9 mouse cellular contexts compared by ENCODE assay signal in genomic region chr11:100897294-100898231, GRCm38 (mm10). TPM values are rescaled to one million over a fixed set of nuclear protein-coding genes. Genes with fewer than 3 reads are reported as not detected.
DNase-seq lines count a peak whose midpoint lies in the region; ATAC-seq lines count a peak whose summit lies in the region.
"Had no signal": no experiment of that assay in that cellular context is flagged by ENCODE, and none has a peak within 500 bp of the region (broad histone marks: within the 10 kb centered on the region; RNA-seq: fewer than 3 reads in every experiment).

No protein-coding gene starts in this region.

- H3K36me3 ChIP-seq in hindbrain, embryonic 15.5 days: peaks cover 27% of the 10 kb centered on the region
- peaks cover 33% of the 10 kb centered on the region for H3K36me3 ChIP-seq in hindbrain, embryonic 12.5 days

- no peak overlapping the region for H3K4me3 ChIP-seq in hindbrain, embryonic 15.5 days
- H3K4me3 ChIP-seq in hindbrain, embryonic 12.5 days: no peak overlapping the region

- H3K4me2 ChIP-seq in hindbrain, embryonic 15.5 days: 0 out of 2 replicates have a peak overlapping the region, but pooled peaks have one; percentile 3
- H3K4me2 ChIP-seq in hindbrain, embryonic 12.5 days (replicated peaks): no peak overlapping the region

- no peak for ATAC-seq in hindbrain, embryonic 15.5 days (ENCODE audit: low FRiP score, low read depth)
- ATAC-seq in hindbrain, embryonic 12.5 days (ENCODE audit: low FRiP score): no peak

- intact Hi-C loops in gastrocnemius, postnatal 14 days (cut with DNase I; ENCODE audit: low total_unique reads): loop anchor here (2.0 to 10.0 kb wide), 2 partner anchors 59 to 157 kb away; no protein-coding TSS in a partner anchor
- intact Hi-C loops in heart, postnatal 14 days (cut with DNase I): loop anchor here (10.0 kb wide), 1 partner anchor 277 kb away; the partner anchor contains the start of genes Ccr10, Cntnap1 and Plekhh3

- H3K27ac ChIP-seq in hindbrain, embryonic 15.5 days (replicated peaks): 0 out of 2 replicates have a peak overlapping the region, but pooled peaks have one; percentile 6
- H3K27ac ChIP-seq in hindbrain, embryonic 12.5 days: no peak overlapping the region

- DNase-seq in brain, adult 2 months (ENCODE audit: low read depth, low spot score): peak; percentile 81
- DNase-seq in induced T-regulatory cell, adult 2 months (ENCODE audit: low read depth): peak; percentile 82
- peak; percentile 53 to 63 for DNase-seq in right cerebral cortex, adult 2 months (ENCODE audit: low spot score in 2 of 2)
- DNase-seq in gastrocnemius, postnatal 14 days: no peak
- no peak for DNase-seq in heart, postnatal 14 days
- no peak for DNase-seq in adrenal gland, adult 2 months

- 0 out of 2 replicates have a peak, but pooled peaks cover 7% of the 10 kb centered on the region for H3K4me1 ChIP-seq in hindbrain, embryonic 15.5 days (replicated peaks)
- H3K4me1 ChIP-seq in hindbrain, embryonic 12.5 days: peaks cover 12% of the 10 kb centered on the region

- 61% methylated on average over 7 of the region's 7 CpGs for WGBS in hindbrain, embryonic 15.5 days
- 71% methylated on average over 7 of the region's 7 CpGs for WGBS in hindbrain, embryonic 12.5 days

- no peak overlapping the region for H3K9ac ChIP-seq in hindbrain, embryonic 15.5 days
- no peak overlapping the region for H3K9ac ChIP-seq in hindbrain, embryonic 12.5 days

- 0 out of 2 replicates have a peak, but pooled peaks cover 5% of the 10 kb centered on the region for H3K9me3 ChIP-seq in hindbrain, embryonic 15.5 days
- no peaks in the 10 kb centered on the region for H3K9me3 ChIP-seq in hindbrain, embryonic 12.5 days (replicated peaks)
- H3K9me3 ChIP-seq: G1E had no signal

- H3K27me3 ChIP-seq in hindbrain, embryonic 15.5 days: no peaks in the 10 kb centered on the region
- no peaks in the 10 kb centered on the region for H3K27me3 ChIP-seq in hindbrain, embryonic 12.5 days

RNA-seq across cellular contexts. Expression of gene Stat5a, which starts 38.4 kb away (rescaled TPM):
- 2.1 TPM in 2 replicates for polyA plus RNA-seq in hindbrain, embryonic 15.5 days (2015; fragmentation: Nextera tagmentation; extraction: Ambion mirVana)
- 1.4 and 2.8 TPM in 2 replicates for polyA plus RNA-seq in hindbrain, embryonic 12.5 days (2016; fragmentation: Nextera tagmentation; extraction: Ambion mirVana)
- 10 to 100 TPM; 17.9 to 21.5 TPM for total RNA-seq in gastrocnemius, postnatal 14 days (2021)
- 10 to 100 TPM; 28.1 to 28.7 TPM for total RNA-seq in heart, postnatal 14 days (2021)
- total RNA-seq in adrenal gland, adult 2 months (2021): 10 to 100 TPM; 27.0 to 38.0 TPM
- polyA plus RNA-seq in adrenal gland, adult 2 months (2012; rRNA removed): 45.1 and 51.2 TPM in 2 replicates

RNA-seq across cellular contexts. Expression of gene Stat3, which starts 41.8 kb away (rescaled TPM):
- polyA plus RNA-seq in hindbrain, embryonic 15.5 days (2015; fragmentation: Nextera tagmentation; extraction: Ambion mirVana): 46.0 and 48.4 TPM in 2 replicates
- 41.4 and 47.4 TPM in 2 replicates for polyA plus RNA-seq in hindbrain, embryonic 12.5 days (2016; fragmentation: Nextera tagmentation; extraction: Ambion mirVana)
- 10 to 100 TPM; 41.7 to 43.6 TPM for total RNA-seq in gastrocnemius, postnatal 14 days (2021)
- 100 to 1,000 TPM; 103 to 107 TPM for total RNA-seq in heart, postnatal 14 days (2021)
- 10 to 100 TPM; 76.6 to 79.4 TPM for total RNA-seq in adrenal gland, adult 2 months (2021)
- 45.4 and 54.9 TPM in 2 replicates for polyA plus RNA-seq in adrenal gland, adult 2 months (2012; rRNA removed)

RNA-seq across cellular contexts. Expression of gene Stat5b, which starts 47.0 kb away (rescaled TPM):
- polyA plus RNA-seq in hindbrain, embryonic 15.5 days (2015; fragmentation: Nextera tagmentation; extraction: Ambion mirVana): 16.4 and 20.3 TPM in 2 replicates
- 17.3 and 20.5 TPM in 2 replicates for polyA plus RNA-seq in hindbrain, embryonic 12.5 days (2016; fragmentation: Nextera tagmentation; extraction: Ambion mirVana)
- total RNA-seq in gastrocnemius, postnatal 14 days (2021): 100 to 1,000 TPM in 1 of 2 experiments, 10 to 100 TPM in 1; 100.0 to 110 TPM
- total RNA-seq in heart, postnatal 14 days (2021): 10 to 100 TPM; 62.4 to 66.5 TPM
- total RNA-seq in adrenal gland, adult 2 months (2021): 10 to 100 TPM; 60.3 to 65.3 TPM
- 43.8 and 53.8 TPM in 2 replicates for polyA plus RNA-seq in adrenal gland, adult 2 months (2012; rRNA removed)

Comparison
In these comparisons a context has a peak if more than half of its experiments do, and no peak if none do; other contexts are left out.
1. DNase-seq: peak in brain, adult 2 months (single experiment), induced T-regulatory cell, adult 2 months (single experiment) and right cerebral cortex, adult 2 months (2 of 2); none in gastrocnemius, postnatal 14 days (single experiment), heart, postnatal 14 days (0 of 2) and adrenal gland, adult 2 months (single experiment).